Mouse (Mus musculus) limb, embryonic 12.5 days (tissue): ENCODE results near the gene Rgs9bp. TPM values are rescaled to one million over a fixed set of nuclear protein-coding genes. Genes with fewer than 3 reads are reported as not detected.

Source experiments
- ATAC-seq: fragments of 200-750 bp; cut with Nextera tagmentation; 2 replicates; pipeline ENCODE4 v1.8.0; 2017; ENCODE audit warnings: low read depth, moderate TSS enrichment; ENCODE audit not compliant: insufficient number of reproducible peaks, insufficient read depth, low FRiP score, low TSS enrichment
- H3K27ac ChIP-seq: fragments of 300-500 bp; sonication (generic); 2 replicates; pipeline ENCODE4 v1.5.1; 2016; ENCODE audit warnings: mild to moderate bottlenecking, moderate library complexity
- H3K27me3 ChIP-seq: fragments of 300-500 bp; sonication (generic); 2 replicates; pipeline ENCODE4 v1.6.1; 2016; ENCODE audit warnings: mild to moderate bottlenecking, moderate library complexity
- H3K36me3 ChIP-seq: fragments of 300-500 bp; sonication (generic); 2 replicates; pipeline ENCODE4 v1.6.1; 2016; ENCODE audit warnings: mild to moderate bottlenecking, moderate library complexity
- H3K4me1 ChIP-seq: fragments of 300-500 bp; sonication (generic); replicated peaks from 2 replicates; pipeline ENCODE4 v1.6.1; 2016
- H3K4me2 ChIP-seq: fragments of 300-500 bp; sonication (generic); 2 replicates; pipeline ENCODE4 v1.6.1; 2016; ENCODE audit warnings: mild to moderate bottlenecking, moderate library complexity
- H3K4me3 ChIP-seq: fragments of 300-500 bp; sonication (generic); replicated peaks from 2 replicates; pipeline ENCODE4 v1.5.1; 2016; ENCODE audit warnings: mild to moderate bottlenecking
- H3K9ac ChIP-seq: fragments of 300-500 bp; sonication (generic); replicated peaks from 2 replicates; pipeline ENCODE4 v1.6.1; 2016; ENCODE audit warnings: mild to moderate bottlenecking, moderate library complexity
- H3K9me3 ChIP-seq: fragments of 300-500 bp; sonication (generic); 2 replicates; pipeline ENCODE4 v1.6.1; 2016; ENCODE audit warnings: mild to moderate bottlenecking, moderate library complexity
- WGBS: fragments of 180-500 bp; shearing (Covaris S2); methylation state at CpG from one replicate; pipeline ENCODE4 v1.1.7; 2016; 5-methylcytosine and 5-hydroxymethylcytosine counted together
- polyA plus RNA-seq: library from polyadenylated mRNA; unstranded; fragments of >200 nt; fragmentation: Nextera tagmentation; extraction: Ambion mirVana; gene quantifications from 2 replicates; pipeline ENCODE4 v1.2.1, GENCODE M21; 2016

Gene Rgs9bp
- polyA plus RNA-seq, 1 experiment from 2014 or later: 0.28 TPM

DNA sequence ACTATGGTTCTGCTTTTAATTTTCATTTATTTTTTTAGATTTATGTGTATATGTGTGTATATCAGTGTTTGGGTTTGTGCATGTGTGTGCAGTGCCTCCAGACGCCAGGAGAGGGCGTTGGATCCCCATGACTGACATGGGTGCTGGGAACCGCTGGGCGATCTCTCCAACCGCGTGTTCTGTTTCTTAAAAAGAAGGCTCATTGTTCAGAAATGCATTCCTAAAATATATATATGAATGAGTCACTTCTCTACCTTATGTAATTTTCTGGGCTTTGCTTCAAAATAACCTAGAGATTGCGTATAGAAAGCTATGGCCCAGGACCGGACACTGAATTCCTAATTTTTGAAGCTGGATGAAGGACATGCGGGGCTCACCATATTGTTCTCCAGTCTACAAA is 14.1 kb upstream of the Rgs9bp start:
- no peaks in the 10 kb centered on the region for H3K4me1 ChIP-seq
- no peak overlapping the region for H3K4me2 ChIP-seq
- WGBS: 96% methylated on average over 9 of the region's 9 CpGs
- no peak for ATAC-seq
- H3K4me3 ChIP-seq: no peak overlapping the region
- H3K27me3 ChIP-seq: no peaks in the 10 kb centered on the region
- peaks cover 67% of the 10 kb centered on the region for H3K36me3 ChIP-seq
- no peak overlapping the region for H3K9ac ChIP-seq
- no peaks in the 10 kb centered on the region for H3K9me3 ChIP-seq
- no peak overlapping the region for H3K27ac ChIP-seq

DNA sequence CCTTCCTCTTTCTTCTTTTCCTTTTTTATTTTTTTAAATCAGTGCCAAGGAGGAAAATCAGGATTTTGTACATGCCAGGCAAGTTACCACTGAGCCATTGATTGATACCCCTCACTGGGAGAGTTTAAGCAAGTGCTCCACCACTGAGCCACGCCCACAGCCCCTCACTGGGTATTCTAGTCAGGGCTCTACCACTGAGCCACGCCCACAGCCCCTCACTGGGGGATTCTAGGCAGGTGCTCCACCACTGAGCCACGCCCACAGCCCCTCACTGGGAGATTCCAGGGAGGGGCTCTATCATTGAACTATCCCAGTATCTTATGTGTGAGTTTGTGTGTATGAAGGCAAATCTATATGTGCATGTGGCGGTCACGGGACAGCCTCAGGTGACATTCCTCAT is 8.9 kb upstream of the Rgs9bp start:
- no peaks in the 10 kb centered on the region for H3K9me3 ChIP-seq
- H3K36me3 ChIP-seq: peaks cover 55% of the 10 kb centered on the region
- H3K4me3 ChIP-seq: no peak overlapping the region
- no peak overlapping the region for H3K27ac ChIP-seq
- no peak for ATAC-seq
- no peaks in the 10 kb centered on the region for H3K27me3 ChIP-seq
- H3K4me1 ChIP-seq: peaks cover 17% of the 10 kb centered on the region
- no peak overlapping the region for H3K4me2 ChIP-seq
- 85% methylated on average over 5 of the region's 5 CpGs for WGBS
- H3K9ac ChIP-seq: no peak overlapping the region

DNA sequence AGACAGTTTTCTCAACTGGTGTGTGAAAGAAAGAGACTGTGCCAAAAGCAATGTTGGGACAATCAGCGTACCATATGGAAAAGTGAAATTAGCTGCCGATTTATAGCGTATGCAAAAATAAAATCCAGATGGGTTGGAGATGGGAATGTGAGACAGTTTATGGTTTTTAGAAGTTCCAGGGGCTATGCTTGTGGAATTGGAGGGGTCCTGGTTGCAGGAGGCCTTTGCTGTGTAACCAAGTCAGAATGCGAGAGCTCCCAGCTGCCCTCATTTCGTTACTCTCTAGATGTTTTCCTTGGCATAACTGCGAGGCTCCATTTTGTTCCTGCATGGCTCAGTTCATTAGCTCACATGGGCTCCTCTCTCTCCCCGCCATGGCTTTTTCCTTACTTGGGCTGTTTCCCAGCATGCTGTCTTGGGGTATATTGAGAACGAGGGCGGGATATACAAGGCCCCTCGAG is 5.4 kb upstream of the Rgs9bp start:
- no peak overlapping the region for H3K4me2 ChIP-seq

DNA sequence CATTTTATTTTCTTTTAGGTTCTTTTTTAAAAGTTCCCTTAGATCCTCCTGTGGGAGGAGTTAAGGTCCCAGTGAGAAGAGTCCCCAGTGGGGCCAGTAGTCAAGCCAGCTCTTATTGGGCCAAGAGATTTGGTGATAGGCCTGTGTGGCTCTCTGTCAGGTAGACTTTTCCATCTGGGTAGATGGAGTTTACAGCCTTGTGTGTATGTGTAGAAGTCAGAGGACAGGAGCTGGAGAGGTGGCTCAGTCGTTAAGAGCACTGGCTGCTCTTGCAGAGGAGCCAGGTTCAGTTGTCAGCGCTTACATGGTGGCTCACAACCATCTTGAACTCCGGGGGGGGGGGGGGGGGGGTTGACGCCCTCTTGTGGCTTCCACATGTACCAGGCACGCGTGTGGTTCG is 4.1 kb upstream of the Rgs9bp start:
- Histone ChIP-seq H3K4me3 (no peak overlapping the region), H3K27me3 (peaks cover 7% of the 10 kb centered on the region), H3K36me3 (peaks cover 27% of the 10 kb centered on the region), H3K9ac (no peak overlapping the region), H3K4me2 (no peak overlapping the region), H3K4me1 (peaks cover 35% of the 10 kb centered on the region), H3K27ac (no peak overlapping the region), H3K9me3 (no peaks in the 10 kb centered on the region)
- 71% methylated on average over 7 of the region's 7 CpGs for WGBS
- ATAC-seq: no peak

More for the DNA sequence above, 5.4 kb upstream of the Rgs9bp start:
- Histone ChIP-seq H3K27me3 (no peaks in the 10 kb centered on the region), H3K4me1 (peaks cover 31% of the 10 kb centered on the region), H3K27ac (peak overlapping the region; percentile 87), H3K4me3 (no peak overlapping the region), H3K9me3 (no peaks in the 10 kb centered on the region), H3K36me3 (peaks cover 38% of the 10 kb centered on the region), H3K9ac (no peak overlapping the region)
- ATAC-seq: no peak
- 52% methylated on average over 10 of the region's 10 CpGs for WGBS

DNA sequence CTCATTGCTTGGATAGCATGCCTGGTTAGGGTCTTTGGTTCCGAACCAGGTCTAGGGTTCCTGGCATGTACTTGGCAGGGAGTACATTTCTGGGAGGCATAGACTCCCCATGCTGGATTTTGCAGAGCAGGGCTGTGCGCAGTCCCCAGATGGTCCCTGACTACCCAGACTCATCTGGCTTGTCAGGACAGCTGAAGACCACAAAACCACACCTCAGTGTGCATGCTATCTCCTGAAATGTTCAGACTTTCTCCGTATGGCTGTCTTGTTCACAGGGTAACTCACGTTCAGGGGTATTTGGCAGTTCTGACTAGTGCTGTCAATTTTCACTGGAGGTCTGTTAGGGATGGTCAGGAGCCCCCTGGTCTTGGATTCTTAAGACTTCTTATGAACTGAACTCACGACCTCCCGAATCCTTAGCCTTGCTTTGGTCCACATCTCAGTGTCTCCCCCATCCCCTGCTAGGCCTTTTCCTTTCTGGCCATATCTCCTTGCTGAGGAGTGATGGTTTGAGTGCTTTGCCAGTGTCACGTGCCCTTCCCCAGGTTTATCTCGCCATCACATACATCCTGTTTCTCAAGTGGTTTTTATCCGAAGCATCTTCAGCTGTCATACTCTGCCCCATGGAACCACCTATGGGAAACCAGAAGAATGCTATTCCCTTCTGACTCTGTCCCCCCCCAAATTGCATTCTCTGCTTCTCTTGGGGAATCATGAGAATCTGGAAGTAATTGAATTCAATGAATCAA is 3.5 kb upstream of the Rgs9bp start:
- ATAC-seq: no peak
- Histone ChIP-seq H3K27ac (no peak overlapping the region), H3K9me3 (no peaks in the 10 kb centered on the region), H3K36me3 (peaks cover 23% of the 10 kb centered on the region), H3K4me3 (no peak overlapping the region), H3K4me2 (no peak overlapping the region), H3K4me1 (peaks cover 41% of the 10 kb centered on the region), H3K27me3 (peaks cover 13% of the 10 kb centered on the region), H3K9ac (no peak overlapping the region)
- WGBS: 89% methylated on average over 9 of the region's 9 CpGs

DNA sequence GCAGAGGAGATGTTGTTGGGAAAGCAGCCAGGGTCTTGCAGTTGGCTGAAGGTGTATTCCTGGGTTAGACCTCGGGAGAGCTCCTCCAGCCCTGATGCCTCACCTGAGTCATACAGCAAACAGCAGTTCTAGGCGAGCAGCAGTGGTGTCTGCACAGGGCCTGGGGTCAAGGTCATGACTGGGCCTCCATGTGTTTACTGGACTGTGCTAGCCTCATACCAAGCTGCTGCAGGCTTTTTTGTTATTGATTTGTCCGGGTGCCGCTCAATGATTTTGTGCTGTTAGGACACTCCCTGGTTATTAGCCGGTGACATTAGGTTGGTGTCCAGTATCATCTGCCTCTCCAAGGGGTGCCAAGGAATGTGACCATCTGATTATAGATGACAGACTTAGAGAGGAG is 2.3 kb upstream of the Rgs9bp start:
- 0 out of 2 replicates have a peak, but pooled peaks cover 1% of the 10 kb centered on the region for H3K9me3 ChIP-seq
- ATAC-seq: no peak
- no peak overlapping the region for H3K4me3 ChIP-seq
- H3K36me3 ChIP-seq: peaks cover 12% of the 10 kb centered on the region
- H3K4me1 ChIP-seq: peaks cover 43% of the 10 kb centered on the region
- H3K27ac ChIP-seq: no peak overlapping the region
- 78% methylated on average over 5 of the region's 5 CpGs for WGBS
- no peak overlapping the region for H3K9ac ChIP-seq
- H3K27me3 ChIP-seq: peaks cover 24% of the 10 kb centered on the region
- H3K4me2 ChIP-seq: peak overlapping the region; percentile 99

DNA sequence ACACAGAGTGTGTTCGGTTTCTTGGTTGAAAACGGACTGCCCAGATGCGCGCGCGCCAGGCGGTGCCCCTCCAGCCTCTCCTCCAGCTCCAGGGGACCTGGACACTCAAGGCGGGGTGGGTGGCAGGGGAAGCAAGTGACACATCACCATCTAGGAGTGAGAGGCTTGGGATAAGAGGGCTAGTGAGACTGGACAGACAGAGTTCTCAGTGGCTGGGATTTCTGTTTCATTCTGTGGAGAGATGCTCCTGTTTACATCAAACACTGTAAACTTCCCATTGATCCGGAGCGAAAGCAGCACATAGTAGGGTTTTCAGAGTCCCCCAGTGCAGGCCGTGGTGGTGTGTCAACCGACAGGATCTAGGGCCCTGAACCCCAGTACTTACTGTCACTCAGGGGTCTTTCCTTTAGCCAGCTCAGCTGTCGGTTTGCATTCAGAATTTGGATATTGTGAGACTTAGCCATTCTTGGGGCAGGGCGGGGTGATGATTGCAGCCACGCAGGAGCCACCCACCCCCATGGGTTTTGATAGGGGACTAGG is 1.6 kb upstream of the Rgs9bp start:
- 0 out of 2 replicates have a peak, but pooled peaks cover 3% of the 10 kb centered on the region for H3K9me3 ChIP-seq
- peak overlapping the region; percentile 80; the same call in 1 of the 2 replicates for H3K27ac ChIP-seq
- peak overlapping the region; percentile 87 for H3K4me3 ChIP-seq
- no peak for ATAC-seq
- 23% methylated on average over 15 of the region's 15 CpGs for WGBS
- peak overlapping the region; percentile 99 for H3K4me2 ChIP-seq
- peaks cover 31% of the 10 kb centered on the region for H3K27me3 ChIP-seq
- peaks cover 4% of the 10 kb centered on the region for H3K36me3 ChIP-seq
- H3K9ac ChIP-seq: peak overlapping the region; percentile 83
- H3K4me1 ChIP-seq: peaks cover 42% of the 10 kb centered on the region

DNA sequence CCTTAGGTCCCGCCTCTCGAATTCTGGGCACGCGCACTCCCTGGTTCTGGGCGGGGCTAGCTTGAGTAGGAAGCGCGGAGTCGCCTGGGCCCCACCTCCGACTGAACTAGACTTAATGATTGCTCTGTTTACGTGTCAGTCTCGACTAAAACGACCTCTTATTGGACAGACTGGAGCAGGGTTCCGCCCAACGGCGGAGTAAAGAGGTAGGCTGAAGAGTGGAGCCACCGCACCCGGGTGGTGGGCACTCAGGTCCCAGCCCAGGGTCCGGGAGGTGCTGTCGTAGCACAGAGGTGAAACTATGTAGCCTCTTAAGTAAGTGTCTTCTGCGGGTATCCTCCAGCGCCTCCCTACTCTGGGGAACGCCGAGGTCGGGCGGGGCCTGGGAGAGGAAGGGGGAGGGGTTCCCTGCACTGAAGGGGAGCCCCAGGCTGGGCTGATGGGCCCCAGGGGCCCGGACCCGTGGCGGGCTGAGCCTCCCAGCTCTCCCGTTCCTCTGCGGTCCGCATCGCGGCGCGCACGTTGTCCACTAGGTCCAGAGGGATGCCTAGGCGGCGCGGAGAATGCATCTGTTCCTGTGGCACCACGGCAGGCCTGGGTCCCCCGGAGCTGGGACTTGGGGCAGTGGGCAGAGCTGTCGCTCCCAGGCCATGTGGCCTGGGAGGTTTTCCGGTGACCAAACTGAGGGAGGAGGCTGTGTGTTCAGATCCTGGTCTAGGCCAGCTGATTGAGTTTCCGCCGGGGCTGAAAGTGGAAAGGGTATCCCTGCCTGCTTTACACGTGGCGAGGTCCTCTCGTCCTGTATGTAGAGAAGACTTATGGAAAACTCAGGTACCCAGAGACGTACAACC is 898 bp upstream of the Rgs9bp start, which contains the start of gene Ankrd27:
Ankrd27 (plus strand) TSS at position 190 of the 851 bp plus-strand sequence.
- H3K4me2 ChIP-seq: peak within 1 kb of the TSS; percentile 99
- H3K27ac ChIP-seq: peak within 1 kb of the TSS; percentile 80
- no peaks in the 10 kb centered on the region for H3K36me3 ChIP-seq
- peak within 1 kb of the TSS; percentile 87 for H3K4me3 ChIP-seq
- peak; percentile 96 for ATAC-seq
- H3K9me3 ChIP-seq: 0 out of 2 replicates have a peak, but pooled peaks cover 3% of the 10 kb centered on the region
- peaks cover 31% of the 10 kb centered on the region for H3K27me3 ChIP-seq
- under 1% methylated on average over 49 of the region's 49 CpGs for WGBS
- peak within 1 kb of the TSS; percentile 83 for H3K9ac ChIP-seq
- H3K4me1 ChIP-seq: peaks cover 35% of the 10 kb centered on the region

DNA sequence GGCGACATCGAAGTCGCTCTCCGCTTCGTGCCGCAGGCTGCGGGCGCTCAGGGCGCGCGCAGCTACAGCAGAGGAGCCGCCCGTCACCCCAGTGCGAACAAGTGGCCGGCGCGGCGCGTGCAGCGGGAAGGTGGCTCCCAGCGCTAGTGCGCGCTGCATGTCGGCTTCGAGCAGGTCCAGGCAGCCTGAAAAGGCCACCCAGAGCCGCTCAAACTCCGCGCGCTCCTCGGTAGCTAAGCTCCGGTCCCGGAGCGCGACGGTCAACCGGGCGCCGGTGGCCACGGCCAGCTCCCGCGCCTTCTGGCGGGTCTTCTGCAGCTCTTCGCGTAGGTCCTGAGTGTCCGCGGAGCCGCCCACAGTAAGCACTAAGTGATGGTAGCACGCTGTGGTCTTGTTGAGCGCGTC is 594 bp downstream of the Rgs9bp start:
- no peak for ATAC-seq
- H3K36me3 ChIP-seq: no peaks in the 10 kb centered on the region
- peak overlapping the region; percentile 99 for H3K4me2 ChIP-seq
- under 1% methylated on average over 50 of the region's 50 CpGs for WGBS
- H3K27ac ChIP-seq: no peak overlapping the region
- peak overlapping the region; percentile 87 for H3K4me3 ChIP-seq
- H3K9ac ChIP-seq: peak overlapping the region; percentile 58
- H3K9me3 ChIP-seq: peaks cover 3% of the 10 kb centered on the region; the same call in 1 of the 2 replicates
- H3K4me1 ChIP-seq: peaks cover 26% of the 10 kb centered on the region
- peaks cover 31% of the 10 kb centered on the region for H3K27me3 ChIP-seq

DNA sequence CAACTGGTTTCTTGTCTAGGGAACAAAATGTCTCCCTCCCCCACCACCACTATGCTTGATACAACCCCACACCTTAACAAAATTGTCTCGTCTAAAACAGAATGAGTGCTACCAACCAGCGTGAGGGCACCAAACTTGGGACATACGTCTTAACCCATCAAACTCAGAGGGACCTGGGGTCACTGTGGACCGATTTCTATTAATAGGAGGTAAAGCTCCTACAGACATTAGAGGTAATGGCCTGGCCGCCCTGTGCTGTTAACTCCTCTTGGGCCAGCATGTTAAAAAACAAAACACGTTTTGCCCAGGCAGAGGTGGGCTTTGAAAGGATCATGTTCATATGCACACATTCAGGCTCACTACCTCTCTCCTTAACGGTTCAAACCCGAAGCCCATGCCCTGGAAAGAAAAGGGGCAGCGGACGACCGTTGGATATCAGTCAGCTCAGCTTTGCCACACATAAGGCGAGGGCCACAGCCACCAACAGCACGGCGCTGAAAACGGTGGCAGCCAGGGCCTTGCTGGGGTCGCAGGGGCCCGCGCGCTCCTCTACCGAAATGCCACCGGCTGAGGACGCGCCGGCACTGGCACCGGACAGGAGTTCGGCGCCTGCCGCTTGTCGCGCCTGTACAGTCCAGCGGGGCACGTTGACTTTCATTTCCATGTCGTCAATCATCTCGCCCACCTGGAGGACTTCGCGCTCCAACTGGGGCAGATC is 1.2 kb downstream of the Rgs9bp start:
- peak overlapping the region; percentile 58 for H3K9ac ChIP-seq
- H3K27me3 ChIP-seq: peaks cover 31% of the 10 kb centered on the region
- H3K4me3 ChIP-seq: peak overlapping the region; percentile 87
- 4% methylated on average over 36 of the region's 36 CpGs for WGBS
- ATAC-seq: no peak
- H3K9me3 ChIP-seq: peaks cover 3% of the 10 kb centered on the region; the same call in 1 of the 2 replicates
- H3K4me1 ChIP-seq: peaks cover 26% of the 10 kb centered on the region
- H3K27ac ChIP-seq: no peak overlapping the region
- no peaks in the 10 kb centered on the region for H3K36me3 ChIP-seq
- H3K4me2 ChIP-seq: peak overlapping the region; percentile 99
